Mouse (Mus musculus): ENCODE data around the gene Drd4.

GRCm38 (mm10) chr7:141256159-141256558, 35.6 kb upstream of the Drd4 start:
- TF ChIP-seq GATA1 (IDR thresholded peaks at IDR 0.05; ENCODE audit: low read depth, low read length), result peak; percentile 51; the same call in 1 of the 2 replicates
- TF ChIP-seq CTCF (IDR thresholded peaks at IDR 0.05 in 2 of 3, conservative IDR thresholded peaks at IDR 0.05 in 1 of 3; ENCODE audit: control insufficient read depth in 1 of 3, insufficient read depth in 1 of 3, low read depth in 2 of 3, low read length in 3 of 3, poor library complexity in 1 of 3, severe bottlenecking in 1 of 3), result no peak
- no peak for TF ChIP-seq POLR2AphosphoS5 (IDR thresholded peaks at IDR 0.05; ENCODE audit: borderline replicate concordance, low read depth, low read length)
- no peak for TF ChIP-seq CHD1 (IDR thresholded peaks at IDR 0.05; ENCODE audit: low read depth, low read length)
- no peak for TF ChIP-seq USF2 (IDR thresholded peaks at IDR 0.05; ENCODE audit: borderline replicate concordance in 1 of 2, insufficient read depth in 1 of 2, low read depth in 1 of 2, low read length in 2 of 2)
- no peak for TF ChIP-seq TCF12 (IDR thresholded peaks at IDR 0.05; ENCODE audit: low read depth, low read length)
- no peak for TF ChIP-seq POLR2A (IDR thresholded peaks at IDR 0.05; ENCODE audit: control insufficient read depth in 1 of 2, insufficient read depth in 1 of 2, low read depth in 1 of 2, low read length in 2 of 2, poor library complexity in 1 of 2)
- no peak for TF ChIP-seq HCFC1 (IDR thresholded peaks at IDR 0.05; ENCODE audit: low read depth, low read length)
- TF ChIP-seq NRF1 (IDR thresholded peaks at IDR 0.05; ENCODE audit: insufficient read depth, low read depth, low read length, poor library complexity, severe bottlenecking), result no peak
- no peak for TF ChIP-seq MYC (IDR thresholded peaks at IDR 0.05; ENCODE audit: low read depth, low read length)
